Mouse (Mus musculus) thymus, adult 2 months (tissue): ENCODE measurements around the gene Fgfr2.

ENCODE experiments used
- CTCF ChIP-seq: fragments of 200-500 bp; IDR thresholded peaks from 2 replicates; pipeline ENCODE4 v1.5.1; 2012; ENCODE audit warnings: mild to moderate bottlenecking, control low read depth, low read length, moderate library complexity, borderline replicate concordance; ENCODE audit not compliant: control insufficient read depth, poor library complexity, insufficient read depth; ENCODE audit errors: extremely low read depth
- POLR2A ChIP-seq: fragments of 200-500 bp; IDR thresholded peaks from 2 replicates; pipeline ENCODE4 v1.6.1; 2012; ENCODE audit warnings: mild to moderate bottlenecking, low read length, control low read depth, moderate library complexity; ENCODE audit not compliant: control insufficient read depth, poor library complexity, insufficient read depth; ENCODE audit errors: extremely low read depth

GRCm38 (mm10) chr7:131603186-131603585 lies 1520.0 kb downstream of the Fgfr2 start:
- no peak for TF ChIP-seq POLR2A
- TF ChIP-seq CTCF, result no peak
